Mouse (Mus musculus) c-Kit-positive CD71-positive TER-119-positive erythroid progenitor cells, embryonic 14.5 days (primary cell): ENCODE results near the gene Bbs9.
"Not testable (repeated sequence)": the region's sequence is repeated elsewhere in the genome, so short reads cannot be mapped to it uniquely, and the experiment has no call there.

Source experiments
- DNase-seq: peaks from one replicate; pipeline ENCODE4 v3.0.0-alpha.2; 2013; ENCODE audit warnings: low spot score

Bbs9 gene

DNA sequence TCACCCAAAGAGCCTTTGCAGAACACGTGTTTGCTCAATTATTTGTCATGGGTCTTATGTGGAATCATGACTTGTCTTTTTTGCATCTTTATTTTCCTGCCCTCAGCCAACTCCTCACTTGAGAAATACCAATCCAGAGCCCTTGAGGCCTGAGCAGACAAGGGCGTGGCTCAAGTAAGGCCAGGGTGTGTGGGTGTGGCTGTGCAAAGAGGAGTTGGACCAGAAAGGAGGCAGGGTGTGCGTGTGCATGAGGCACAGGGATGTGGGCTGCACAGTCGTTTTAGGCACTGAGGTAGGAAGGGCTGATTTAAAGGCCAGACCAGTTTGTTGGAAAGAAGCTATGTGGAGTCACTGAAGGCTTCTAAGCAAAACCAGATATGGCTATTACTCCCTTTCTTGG lies 373.7 kb downstream of the Bbs9 start:
- DNase-seq: peak; percentile 3

DNA sequence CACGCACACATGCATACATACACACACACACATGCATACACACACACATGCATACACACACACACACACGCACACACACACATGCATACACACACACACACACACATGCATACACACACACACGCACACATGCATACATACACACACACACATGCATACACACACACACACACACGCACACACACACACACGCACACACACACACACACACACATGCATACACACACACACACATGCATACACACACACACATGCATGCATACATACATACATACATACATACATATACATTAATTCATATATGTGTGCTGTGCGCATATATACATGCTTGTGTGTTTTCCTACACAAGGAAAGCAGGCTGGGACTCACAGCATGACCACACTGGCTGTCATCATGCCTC lies 393.6 kb downstream of the Bbs9 start:
- DNase-seq: not testable (repeated sequence)

DNA sequence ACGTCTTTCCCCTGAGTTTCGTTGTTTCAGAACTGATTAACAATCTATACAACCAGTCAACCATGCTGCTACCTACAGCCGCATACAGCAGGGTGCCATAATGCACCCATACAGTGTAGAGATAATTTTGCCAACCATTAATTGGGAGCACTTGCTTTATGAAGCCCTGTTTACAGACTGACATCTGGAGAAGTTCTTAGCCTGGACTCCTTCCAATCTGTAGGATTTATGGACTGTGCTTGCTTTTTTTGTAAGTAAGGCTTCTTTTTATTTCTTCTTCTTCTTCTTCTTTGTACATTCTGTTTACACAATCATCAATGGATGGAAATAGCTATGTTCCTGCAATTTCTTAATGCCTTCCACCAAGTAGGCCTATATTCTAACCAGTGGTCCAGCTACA lies 395.1 kb downstream of the Bbs9 start:
- DNase-seq: no peak

DNA sequence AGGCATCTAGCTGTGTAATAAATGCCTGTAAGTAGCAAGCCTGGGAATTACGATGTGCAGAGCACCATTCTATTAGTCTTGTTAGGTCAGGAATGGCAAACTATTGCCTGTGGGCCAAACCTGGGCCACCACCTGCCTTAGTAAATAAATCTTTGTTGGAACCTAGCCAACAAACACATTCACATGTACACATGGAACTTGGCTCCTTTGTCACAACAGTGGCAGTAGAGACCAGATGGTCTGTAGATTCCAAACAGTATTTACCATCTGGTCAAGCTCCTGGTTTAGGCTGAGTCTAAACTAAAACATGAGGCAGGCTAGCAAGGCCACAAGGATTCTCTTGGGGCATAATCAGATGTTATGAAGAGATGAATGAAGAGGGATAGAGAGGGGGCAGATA lies 399.7 kb downstream of the Bbs9 start:
- DNase-seq: no peak

DNA sequence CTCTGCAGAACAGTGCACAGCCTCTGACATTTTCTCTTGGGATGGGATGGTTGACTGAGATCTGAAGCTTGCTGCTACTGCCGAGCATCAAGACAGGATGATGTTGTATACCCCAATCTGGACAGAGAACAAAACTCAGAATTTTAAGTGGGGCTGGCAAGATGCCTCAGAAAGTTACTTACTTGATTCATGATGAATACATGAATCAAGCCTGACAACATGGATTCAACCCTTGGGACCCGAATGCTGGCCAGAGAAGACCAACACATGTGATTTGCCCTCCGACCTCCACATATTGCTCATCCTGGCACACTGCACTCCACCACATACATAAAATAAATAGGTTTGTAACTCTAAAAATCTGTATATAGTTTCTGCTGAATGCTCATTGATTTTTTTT lies 403.8 kb downstream of the Bbs9 start:
- DNase-seq: no peak

DNA sequence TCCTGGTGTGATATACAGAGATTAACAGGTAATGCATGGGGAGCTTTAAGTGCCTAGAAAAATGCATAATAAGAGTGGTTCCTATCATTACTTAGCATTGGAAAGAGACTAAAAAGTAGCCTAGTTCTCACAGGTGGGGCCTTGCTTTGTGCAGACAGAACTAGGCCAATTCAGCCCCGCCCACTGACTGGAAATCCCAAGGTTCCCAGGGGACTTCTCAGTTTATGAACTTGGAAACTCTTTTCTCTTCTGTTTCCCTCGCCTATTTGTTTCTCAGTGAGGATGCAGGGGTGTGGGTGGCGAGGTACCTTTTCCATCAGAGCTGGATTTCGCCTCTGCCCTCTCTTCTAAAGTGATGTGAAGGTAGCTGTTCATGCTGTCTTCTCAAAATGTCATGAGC lies 410.8 kb downstream of the Bbs9 start:
- no peak for DNase-seq

DNA sequence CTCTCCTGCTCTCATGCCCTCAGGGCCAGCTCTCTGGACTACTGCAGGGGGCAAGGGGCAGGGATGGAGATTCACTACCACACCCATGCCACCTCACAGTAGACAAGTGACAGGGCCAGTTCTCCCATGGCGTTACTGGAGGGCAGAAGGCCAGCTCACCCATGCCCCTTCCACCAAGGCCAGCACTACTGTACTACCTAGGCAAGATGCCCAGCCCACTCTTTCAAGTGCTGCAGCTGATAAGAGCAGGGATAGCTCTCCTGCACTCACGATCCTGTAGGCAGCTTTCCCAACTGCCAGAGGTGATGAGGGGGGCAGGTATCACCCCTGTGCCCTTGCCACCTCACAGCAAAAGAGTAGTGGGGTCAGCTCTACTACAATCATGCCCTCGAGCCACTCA lies 429.9 kb downstream of the Bbs9 start:
- no peak for DNase-seq

DNA sequence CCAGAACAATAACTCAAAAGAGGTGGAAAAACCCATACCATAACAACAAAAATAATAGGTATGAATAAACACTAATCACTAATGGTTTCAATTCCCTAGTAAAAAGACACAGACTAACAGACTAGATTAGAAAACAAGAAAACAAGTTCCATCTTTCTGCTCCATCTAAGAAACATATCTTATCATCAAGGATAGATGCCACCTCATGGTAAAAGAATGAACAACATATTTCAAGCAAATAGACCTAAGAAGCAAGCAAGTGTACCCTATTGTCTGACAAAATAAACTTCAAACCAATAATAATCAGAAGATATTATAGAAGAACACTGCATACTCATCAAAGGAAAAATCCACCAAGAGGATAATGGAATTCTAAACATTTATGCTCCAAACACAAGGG lies 441.3 kb downstream of the Bbs9 start:
- DNase-seq: no peak

DNA sequence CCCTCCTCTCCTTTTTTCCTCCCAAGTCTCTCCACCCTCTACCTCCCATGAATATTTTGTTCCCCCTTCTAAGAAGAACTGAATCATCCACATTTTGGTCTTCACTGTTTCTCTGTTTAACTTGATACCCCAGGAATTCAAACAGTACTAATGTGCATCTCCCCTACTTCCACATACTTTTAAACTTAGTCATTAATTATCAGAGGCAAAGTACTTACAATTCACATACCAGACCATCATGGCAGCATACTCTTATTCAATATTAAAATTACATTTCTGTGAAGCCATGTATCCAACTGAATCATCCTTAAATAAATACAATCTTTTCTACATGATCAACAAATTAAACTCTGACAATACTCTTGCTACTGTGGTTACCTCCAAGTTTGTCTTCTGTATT lies 460.1 kb downstream of the Bbs9 start:
- no peak for DNase-seq
